Mouse (Mus musculus): ENCODE results near the gene Srek1ip1.

Srek1ip1 gene

GRCm38 (mm10) chr13:104843295-104844089 lies 51.2 kb downstream of the Srek1ip1 start:
- no peak for DNase-seq (ENCODE audit: low read depth)

GRCm38 (mm10) chr13:104853645-104854044 lies 61.4 kb downstream of the Srek1ip1 start:
- DNase-seq (ENCODE audit: low read depth), result no peak

- no peak for DNase-seq (ENCODE audit: low read depth)
Observed at GRCm38 (mm10) chr13:104863127-104863979, 71.1 kb downstream of the Srek1ip1 start, which contains the start of gene Shisal2b. TSS of gene Shisal2b (minus strand) at chr13:104863893.

DNA sequence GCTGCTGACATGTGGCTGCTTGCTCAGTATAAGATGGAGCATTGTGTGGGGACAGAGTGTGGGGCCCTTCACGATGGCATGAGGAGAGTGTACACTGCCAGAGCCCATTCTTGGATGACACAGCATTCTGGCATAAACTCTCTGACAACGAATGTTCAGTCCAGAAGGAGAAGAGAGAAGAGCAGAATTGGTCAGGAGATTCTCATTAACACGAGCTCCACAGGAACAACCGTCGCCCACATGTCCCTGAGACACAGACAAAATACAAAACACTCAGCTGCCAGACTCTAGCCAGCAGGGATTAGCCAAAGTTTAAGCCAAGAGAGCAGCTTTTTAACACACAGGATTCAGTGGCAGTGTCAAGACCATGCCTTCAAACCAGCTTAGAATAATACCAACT lies 74.4 kb downstream of the Srek1ip1 start:
- no peak for DNase-seq (ENCODE audit: low read depth)

DNA sequence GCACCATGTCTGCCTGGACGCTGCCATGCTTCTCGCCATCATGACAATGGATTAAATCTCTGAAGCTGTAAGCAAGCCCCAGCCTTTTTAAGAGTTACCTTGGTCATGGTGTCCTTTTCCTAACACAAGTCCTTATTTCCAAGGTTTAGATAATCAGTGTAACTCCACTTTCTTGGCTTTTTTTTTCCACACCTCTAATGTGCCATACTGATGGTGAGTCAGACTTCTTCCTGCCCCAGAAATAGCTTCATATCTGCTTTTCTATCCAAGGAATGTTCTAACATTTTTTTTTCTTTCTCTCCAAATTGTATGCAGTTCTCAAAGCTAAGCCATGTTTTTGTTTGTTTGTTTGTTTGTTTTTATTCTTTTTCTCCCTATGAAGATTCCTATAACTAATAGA lies 77.6 kb downstream of the Srek1ip1 start:
- DNase-seq (ENCODE audit: low read depth), result peak; percentile 11

DNA sequence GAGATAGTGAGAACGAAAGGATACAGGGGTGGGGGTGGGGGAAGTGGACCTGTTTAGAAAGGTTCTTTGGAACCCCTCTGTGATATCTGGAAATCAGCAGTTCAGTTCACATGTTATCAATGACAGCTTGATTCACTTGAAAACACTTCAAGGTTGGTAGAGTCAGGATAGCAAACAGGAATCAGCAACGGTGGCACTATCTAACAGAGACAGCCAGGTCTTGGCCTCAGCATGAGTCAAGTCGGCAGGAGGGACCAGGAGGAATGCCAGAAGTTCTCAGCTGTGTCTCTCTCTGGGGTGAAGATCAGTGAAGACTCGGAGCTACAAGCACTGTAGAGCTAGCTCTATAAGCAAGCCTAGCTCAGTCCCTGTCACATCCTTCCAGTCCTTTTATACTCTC lies 86.2 kb downstream of the Srek1ip1 start:
- DNase-seq (ENCODE audit: low read depth), result no peak

DNA sequence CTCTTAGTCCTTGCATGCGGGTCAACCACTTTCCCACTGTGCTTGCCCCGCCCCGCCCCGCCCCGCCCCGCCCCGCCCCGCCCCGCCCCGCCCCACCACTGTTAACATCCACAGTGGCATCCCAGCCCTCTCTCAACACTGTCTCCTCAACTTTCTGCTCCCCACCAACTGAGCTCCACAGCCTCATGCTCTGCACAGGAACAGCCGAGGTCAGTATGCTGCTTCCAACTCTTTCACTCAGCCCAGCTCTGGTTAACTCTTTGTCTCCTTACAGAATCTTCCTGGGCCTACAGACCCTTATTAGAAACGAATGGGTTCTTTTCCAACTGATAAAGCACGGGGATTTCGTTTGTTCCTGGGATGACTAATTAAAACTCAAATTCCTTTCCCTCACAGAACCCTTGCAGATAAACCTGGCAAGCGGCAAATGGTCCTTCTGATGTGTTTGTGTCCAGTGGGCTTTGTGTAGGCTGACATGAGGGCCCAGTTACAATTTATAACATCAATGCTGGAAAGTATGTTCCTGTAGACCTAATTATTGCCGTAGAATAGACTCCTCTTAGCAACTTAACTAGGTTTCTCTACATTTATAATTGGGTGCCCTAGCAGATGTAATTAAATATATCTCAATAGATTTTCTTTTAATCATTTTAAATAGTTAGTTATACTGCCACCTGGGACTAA lies 91.4 kb downstream of the Srek1ip1 start:
- DNase-seq (ENCODE audit: low read depth), result no peak

- DNase-seq (ENCODE audit: low read depth), result no peak
Observed at GRCm38 (mm10) chr13:104886308-104887032, 94.2 kb downstream of the Srek1ip1 start.

Measured in NIH3T3 (cell line).